Mouse (Mus musculus): ENCODE data around the gene Pigv. TPM values are rescaled to one million over a fixed set of nuclear protein-coding genes. Genes with fewer than 3 reads are reported as not detected.

Pigv gene
- polyA plus RNA-seq, 1 experiment: 7.3 TPM

DNA sequence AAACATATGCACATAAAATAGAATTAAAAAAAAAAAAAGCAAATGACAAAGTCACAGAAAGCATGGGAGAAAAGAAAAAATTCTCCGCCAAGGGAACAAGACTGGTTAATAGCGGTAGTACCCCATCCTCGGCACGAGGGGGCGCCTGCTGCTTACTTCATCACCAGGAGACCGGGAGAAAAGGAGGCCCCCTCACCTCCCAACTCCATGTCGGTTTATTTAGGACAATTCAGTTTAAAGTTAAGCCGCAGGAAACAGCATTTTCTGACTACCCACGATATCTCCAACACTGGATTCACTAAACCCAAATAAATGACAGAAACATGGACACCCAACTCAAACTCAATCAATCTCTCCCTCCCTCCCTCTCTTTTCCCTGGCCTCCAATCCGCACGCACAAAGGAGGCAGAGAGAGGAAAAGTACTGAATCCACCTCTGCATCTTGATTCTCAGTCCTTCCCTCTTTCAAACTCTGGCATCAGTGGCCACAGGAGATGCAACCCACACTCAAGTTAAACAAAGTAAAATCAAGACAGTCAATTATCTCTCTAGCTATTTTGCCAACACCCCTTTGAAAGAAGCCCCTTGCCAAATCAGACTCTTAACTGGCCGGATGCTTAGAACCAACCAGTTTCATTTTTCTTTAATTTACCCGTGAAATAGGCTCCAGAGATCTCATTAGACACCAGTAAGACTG is 1.1 kb downstream of the Pigv start:
- Histone ChIP-seq H3K79me2 (ENCODE audit: control insufficient read depth, insufficient read depth) (no peaks in the 10 kb centered on the region), H3ac (ENCODE audit: control insufficient read depth, insufficient read length, low read depth) (peak overlapping the region; percentile 78), H3K27me3 (ENCODE audit: control insufficient read depth, insufficient read depth, insufficient read length) (no peaks in the 10 kb centered on the region), H3K79me3 (ENCODE audit: low read depth) (no peaks in the 10 kb centered on the region), H3K36me3 (ENCODE audit: control insufficient read depth, insufficient read depth) (no peaks in the 10 kb centered on the region), H3K4me3 (ENCODE audit: insufficient read depth, poor library complexity, severe bottlenecking) (peak overlapping the region; percentile 75)
- TF ChIP-seq CTCF (IDR thresholded peaks at IDR 0.05; ENCODE audit: control insufficient read depth, insufficient read depth, insufficient read length) (peak; percentile 28), MAX (IDR thresholded peaks at IDR 0.05) (no peak)

DNA sequence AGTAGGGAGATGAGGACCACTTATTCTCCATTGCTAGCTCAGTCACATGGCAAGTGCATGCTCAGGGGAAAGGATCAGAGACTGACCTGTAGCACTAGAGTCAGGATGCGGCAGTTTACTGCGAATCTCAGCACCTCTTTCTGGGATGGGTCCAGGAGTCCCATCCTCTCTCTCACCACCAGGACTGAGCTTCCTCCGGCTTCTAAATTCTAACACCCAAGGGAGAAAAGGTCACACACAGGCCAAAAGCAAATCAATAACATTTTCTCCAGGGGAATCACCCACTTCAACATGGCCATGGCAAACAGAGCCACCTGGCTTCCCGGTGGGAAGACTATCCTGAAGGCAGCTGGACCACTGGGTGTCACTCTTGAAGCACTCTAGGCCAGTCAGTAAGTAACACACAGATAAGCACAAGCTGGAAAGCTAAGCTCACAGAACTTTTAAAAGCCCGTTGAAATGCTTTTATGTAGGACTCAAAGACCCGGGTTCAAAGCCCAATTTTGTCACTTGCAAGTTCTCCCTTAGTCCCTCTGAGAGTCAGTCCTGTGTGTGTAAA is 2.7 kb downstream of the Pigv start:
- H3ac ChIP-seq (ENCODE audit: control insufficient read depth, insufficient read length, low read depth): no peak overlapping the region
- no peak for TF ChIP-seq MYOD1 (IDR thresholded peaks at IDR 0.05; ENCODE audit: control insufficient read depth, insufficient read length, low read depth)
- no peak for TF ChIP-seq MAX (IDR thresholded peaks at IDR 0.05)
- no peak for TF ChIP-seq FOSL1 (IDR thresholded peaks at IDR 0.05; ENCODE audit: insufficient read depth, low read length, poor library complexity, severe bottlenecking)
- TF ChIP-seq CEBPB (IDR thresholded peaks at IDR 0.05; ENCODE audit: low read depth): no peak
- TF ChIP-seq MYOG (IDR thresholded peaks at IDR 0.05; ENCODE audit: control insufficient read depth, extremely low read depth, insufficient read length): no peak
- TF ChIP-seq CTCF (IDR thresholded peaks at IDR 0.05; ENCODE audit: control insufficient read depth, insufficient read depth, insufficient read length): no peak
- TF ChIP-seq USF1 (IDR thresholded peaks at IDR 0.05; ENCODE audit: low read depth): no peak
- no peaks in the 10 kb centered on the region for H3K27me3 ChIP-seq (ENCODE audit: control insufficient read depth, insufficient read depth, insufficient read length)
- no peaks in the 10 kb centered on the region for H3K36me3 ChIP-seq (ENCODE audit: control insufficient read depth, insufficient read depth)
- no peaks in the 10 kb centered on the region for H3K79me2 ChIP-seq (ENCODE audit: control insufficient read depth, insufficient read depth)
- no peak overlapping the region for H3K4me3 ChIP-seq (ENCODE audit: insufficient read depth, poor library complexity, severe bottlenecking)
- H3K79me3 ChIP-seq (ENCODE audit: low read depth): no peaks in the 10 kb centered on the region

DNA sequence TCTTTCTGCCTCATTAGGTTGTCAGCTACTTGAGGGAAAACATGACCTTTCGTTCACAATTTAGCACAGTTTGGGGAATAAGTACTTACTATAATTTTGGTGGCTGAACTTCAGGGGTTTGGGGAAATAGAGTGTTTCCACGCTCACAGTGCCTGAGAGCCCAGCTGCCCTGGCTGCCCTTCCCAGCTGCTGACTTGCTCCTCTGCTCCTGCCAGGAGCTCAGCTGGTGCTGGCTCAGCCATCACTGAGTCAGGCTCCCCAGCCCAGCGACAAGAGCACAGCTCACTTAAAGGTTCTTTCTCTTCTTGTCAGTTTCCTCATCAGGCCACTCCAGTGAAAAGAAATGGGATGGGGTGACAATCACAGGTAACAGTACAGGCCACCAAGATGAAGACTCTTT is 3.9 kb downstream of the Pigv start:
- no peak for TF ChIP-seq FOSL1 (IDR thresholded peaks at IDR 0.05; ENCODE audit: insufficient read depth, low read length, poor library complexity, severe bottlenecking)
- TF ChIP-seq CEBPB (IDR thresholded peaks at IDR 0.05; ENCODE audit: low read depth): no peak
- no peak for TF ChIP-seq CTCF (IDR thresholded peaks at IDR 0.05; ENCODE audit: control insufficient read depth, insufficient read depth, insufficient read length)
- TF ChIP-seq USF1 (IDR thresholded peaks at IDR 0.05; ENCODE audit: low read depth): no peak
- no peak for TF ChIP-seq MYOG (IDR thresholded peaks at IDR 0.05; ENCODE audit: control insufficient read depth, extremely low read depth, insufficient read length)
- TF ChIP-seq MAX (IDR thresholded peaks at IDR 0.05): no peak
- H3K27me3 ChIP-seq (ENCODE audit: control insufficient read depth, insufficient read depth, insufficient read length): no peaks in the 10 kb centered on the region
- H3K4me3 ChIP-seq (ENCODE audit: insufficient read depth, poor library complexity, severe bottlenecking): no peak overlapping the region
- H3K36me3 ChIP-seq (ENCODE audit: control insufficient read depth, insufficient read depth): no peaks in the 10 kb centered on the region
- no peaks in the 10 kb centered on the region for H3K79me3 ChIP-seq (ENCODE audit: low read depth)
- H3K79me2 ChIP-seq (ENCODE audit: control insufficient read depth, insufficient read depth): no peaks in the 10 kb centered on the region
- no peak overlapping the region for H3ac ChIP-seq (ENCODE audit: control insufficient read depth, insufficient read length, low read depth)

GRCm38 (mm10) chr4:133666199-133666598 is 6.2 kb downstream of the Pigv start:
- TF ChIP-seq CTCF (IDR thresholded peaks at IDR 0.05; ENCODE audit: control insufficient read depth, insufficient read depth, insufficient read length) (no peak), USF1 (IDR thresholded peaks at IDR 0.05; ENCODE audit: low read depth) (no peak), MYOG (IDR thresholded peaks at IDR 0.05; ENCODE audit: control insufficient read depth, extremely low read depth, insufficient read length) (no peak), FOSL1 (IDR thresholded peaks at IDR 0.05; ENCODE audit: insufficient read depth, low read length, poor library complexity, severe bottlenecking) (no peak), MAX (IDR thresholded peaks at IDR 0.05) (no peak), CEBPB (IDR thresholded peaks at IDR 0.05; ENCODE audit: low read depth) (no peak), MYOD1 (IDR thresholded peaks at IDR 0.05; ENCODE audit: control insufficient read depth, insufficient read length, low read depth) (no peak)
- Histone ChIP-seq H3K36me3 (ENCODE audit: control insufficient read depth, insufficient read depth) (no peaks in the 10 kb centered on the region), H3K79me2 (ENCODE audit: control insufficient read depth, insufficient read depth) (no peaks in the 10 kb centered on the region), H3K79me3 (ENCODE audit: low read depth) (no peaks in the 10 kb centered on the region), H3ac (ENCODE audit: control insufficient read depth, insufficient read length, low read depth) (no peak overlapping the region), H3K4me3 (ENCODE audit: insufficient read depth, poor library complexity, severe bottlenecking) (no peak overlapping the region), H3K27me3 (ENCODE audit: control insufficient read depth, insufficient read depth, insufficient read length) (no peaks in the 10 kb centered on the region)

DNA sequence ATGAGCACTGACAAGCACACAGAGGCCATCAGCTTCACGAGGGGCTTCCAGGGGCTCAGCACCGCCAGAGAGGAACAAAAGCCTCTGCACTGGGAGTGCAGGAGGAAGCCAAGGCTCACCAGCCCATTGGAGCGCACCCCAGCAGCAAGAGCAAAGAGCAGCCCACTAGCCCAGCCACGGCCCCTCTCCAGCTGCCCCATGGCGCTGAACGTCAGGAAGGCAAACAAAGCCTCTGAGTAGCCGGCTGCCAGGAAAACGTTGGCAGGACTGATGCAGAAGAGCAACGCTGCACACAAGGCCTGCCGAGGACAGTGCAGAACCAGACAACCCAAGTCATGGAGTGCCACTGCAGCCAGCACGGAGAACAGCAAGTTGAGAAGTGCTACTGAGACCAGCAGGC is 7.3 kb downstream of the Pigv start:
- Histone ChIP-seq H3K79me2 (ENCODE audit: control insufficient read depth, insufficient read depth) (no peaks in the 10 kb centered on the region), H3K27me3 (ENCODE audit: control insufficient read depth, insufficient read depth, insufficient read length) (no peaks in the 10 kb centered on the region), H3K36me3 (ENCODE audit: control insufficient read depth, insufficient read depth) (no peaks in the 10 kb centered on the region), H3K79me3 (ENCODE audit: low read depth) (no peaks in the 10 kb centered on the region), H3K4me3 (ENCODE audit: insufficient read depth, poor library complexity, severe bottlenecking) (no peak overlapping the region), H3ac (ENCODE audit: control insufficient read depth, insufficient read length, low read depth) (no peak overlapping the region)
- TF ChIP-seq MAX (IDR thresholded peaks at IDR 0.05): no peak
- TF ChIP-seq CEBPB (IDR thresholded peaks at IDR 0.05; ENCODE audit: low read depth): no peak
- TF ChIP-seq USF1 (IDR thresholded peaks at IDR 0.05; ENCODE audit: low read depth): no peak
- TF ChIP-seq MYOG (IDR thresholded peaks at IDR 0.05; ENCODE audit: control insufficient read depth, extremely low read depth, insufficient read length): no peak
- TF ChIP-seq MYOD1 (IDR thresholded peaks at IDR 0.05; ENCODE audit: control insufficient read depth, insufficient read length, low read depth): no peak
- no peak for TF ChIP-seq FOSL1 (IDR thresholded peaks at IDR 0.05; ENCODE audit: insufficient read depth, low read length, poor library complexity, severe bottlenecking)
- no peak for TF ChIP-seq CTCF (IDR thresholded peaks at IDR 0.05; ENCODE audit: control insufficient read depth, insufficient read depth, insufficient read length)

DNA sequence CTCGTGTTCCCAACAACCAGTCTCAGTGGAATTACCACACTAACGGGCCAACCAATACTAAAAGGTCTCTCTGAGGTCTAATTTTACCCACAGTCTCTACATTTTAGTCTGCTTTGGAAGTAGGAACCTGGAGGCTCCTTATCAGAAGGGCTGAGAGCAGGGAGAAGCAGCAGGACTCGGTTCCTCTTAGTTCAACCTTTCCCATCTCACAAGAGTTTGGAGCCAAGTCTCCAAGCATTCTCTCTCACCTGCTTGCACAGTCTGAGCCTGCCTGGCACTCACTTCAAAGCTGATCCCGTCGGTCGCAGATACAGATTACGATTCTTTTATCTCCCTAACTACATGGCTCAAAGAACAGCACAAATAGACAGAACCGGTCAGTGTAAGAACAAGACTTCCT is 9.5 kb downstream of the Pigv start:
- TF ChIP-seq FOSL1 (IDR thresholded peaks at IDR 0.05; ENCODE audit: insufficient read depth, low read length, poor library complexity, severe bottlenecking): no peak
- no peak for TF ChIP-seq MAX (IDR thresholded peaks at IDR 0.05)
- no peaks in the 10 kb centered on the region for H3K79me3 ChIP-seq (ENCODE audit: low read depth)

More for the DNA sequence above, 9.5 kb downstream of the Pigv start:
- H3ac ChIP-seq (ENCODE audit: control insufficient read depth, insufficient read length, low read depth): no peak overlapping the region
- no peaks in the 10 kb centered on the region for H3K36me3 ChIP-seq (ENCODE audit: control insufficient read depth, insufficient read depth)
- no peak overlapping the region for H3K4me3 ChIP-seq (ENCODE audit: insufficient read depth, poor library complexity, severe bottlenecking)
- peaks cover 9% of the 10 kb centered on the region for H3K79me2 ChIP-seq (ENCODE audit: control insufficient read depth, insufficient read depth)
- no peaks in the 10 kb centered on the region for H3K27me3 ChIP-seq (ENCODE audit: control insufficient read depth, insufficient read depth, insufficient read length)

Measured in C2C12 (cell line).